Mouse (Mus musculus): ENCODE results near the gene Nhlrc3. TPM values are rescaled to one million over a fixed set of nuclear protein-coding genes. Genes with fewer than 3 reads are reported as not detected.
A peak's percentile ranks its signal among the peaks of the same experiment; 100 is the strongest.

Nhlrc3 gene
- polyA plus RNA-seq (2015; fragmentation: Nextera tagmentation; extraction: Ambion mirVana), result 9.3 and 11.6 TPM in 2 replicates

- peak; percentile 99 for ATAC-seq (replicated peaks)
- WGBS, result under 1% methylated on average over 51 of the region's 52 CpGs
- peak within 1 kb of the TSS; percentile 93 for H3K27ac ChIP-seq
- peaks cover 46% of the 10 kb centered on the region for H3K4me1 ChIP-seq
- no peaks in the 10 kb centered on the region for H3K9me3 ChIP-seq
- peak within 1 kb of the TSS; percentile 90 for H3K9ac ChIP-seq
- H3K4me2 ChIP-seq, result peak within 1 kb of the TSS; percentile 84
- H3K4me3 ChIP-seq, result peak within 1 kb of the TSS; percentile 75
- H3K27me3 ChIP-seq (replicated peaks), result no peaks in the 10 kb centered on the region
- peaks cover 5% of the 10 kb centered on the region; the same call in 1 of the 2 replicates for H3K36me3 ChIP-seq (replicated peaks)
Measured at GRCm38 (mm10) chr3:53463046-53463764, at the start of gene Nhlrc3, which contains the start of gene Proser1. TSS of gene Nhlrc3 (minus strand) at chr3:53463332. TSS of gene Proser1 (plus strand) at chr3:53463666.

GRCm38 (mm10) chr3:53502428-53502827 is 39.3 kb upstream of the Nhlrc3 start:
- Histone ChIP-seq H3K4me3 (no peak overlapping the region), H3K4me2 (no peak overlapping the region), H3K27ac (no peak overlapping the region), H3K36me3 (replicated peaks) (no peaks in the 10 kb centered on the region), H3K27me3 (replicated peaks) (no peaks in the 10 kb centered on the region), H3K4me1 (no peaks in the 10 kb centered on the region), H3K9me3 (no peaks in the 10 kb centered on the region), H3K9ac (no peak overlapping the region)
- ATAC-seq (replicated peaks), result peak; percentile 67; the same call in 1 of the 2 replicates
- WGBS, result 74% methylated on average over 6 of the region's 6 CpGs

GRCm38 (mm10) chr3:53498351-53498905 is 35.3 kb upstream of the Nhlrc3 start:
- Histone ChIP-seq H3K27me3 (replicated peaks) (no peaks in the 10 kb centered on the region), H3K9me3 (no peaks in the 10 kb centered on the region), H3K9ac (no peak overlapping the region), H3K36me3 (replicated peaks) (no peaks in the 10 kb centered on the region), H3K4me2 (no peak overlapping the region), H3K4me1 (no peaks in the 10 kb centered on the region), H3K4me3 (no peak overlapping the region), H3K27ac (no peak overlapping the region)
- no peak for ATAC-seq (replicated peaks)
- WGBS, result 84% methylated on average over 6 of the region's 6 CpGs

GRCm38 (mm10) chr3:53488353-53488752 is 25.2 kb upstream of the Nhlrc3 start, which contains the start of gene Stoml3:
TSS of gene Stoml3 (plus strand) at chr3:53488653.
- H3K4me2 ChIP-seq, result no peak within 1 kb of the TSS
- WGBS, result 82% methylated on average over 6 of the region's 6 CpGs
- H3K27me3 ChIP-seq (replicated peaks), result no peaks in the 10 kb centered on the region
- H3K9ac ChIP-seq, result no peak within 1 kb of the TSS
- H3K4me3 ChIP-seq, result no peak within 1 kb of the TSS
- no peaks in the 10 kb centered on the region for H3K4me1 ChIP-seq
- ATAC-seq (replicated peaks), result no peak
- H3K27ac ChIP-seq, result no peak within 1 kb of the TSS
- no peaks in the 10 kb centered on the region for H3K9me3 ChIP-seq
- no peaks in the 10 kb centered on the region for H3K36me3 ChIP-seq (replicated peaks)

GRCm38 (mm10) chr3:53486996-53487576 is 24.0 kb upstream of the Nhlrc3 start:
- no peak overlapping the region for H3K4me2 ChIP-seq
- H3K27me3 ChIP-seq (replicated peaks), result no peaks in the 10 kb centered on the region
- H3K4me1 ChIP-seq, result no peaks in the 10 kb centered on the region
- no peak overlapping the region for H3K9ac ChIP-seq
- no peak for ATAC-seq (replicated peaks)
- WGBS, result 80% methylated on average over 9 of the region's 9 CpGs
- H3K27ac ChIP-seq, result no peak overlapping the region
- H3K9me3 ChIP-seq, result no peaks in the 10 kb centered on the region
- H3K36me3 ChIP-seq (replicated peaks), result 0 out of 2 replicates have a peak, but pooled peaks cover 5% of the 10 kb centered on the region
- H3K4me3 ChIP-seq, result no peak overlapping the region

GRCm38 (mm10) chr3:53486561-53486960 is 23.4 kb upstream of the Nhlrc3 start:
- H3K36me3 ChIP-seq (replicated peaks), result 0 out of 2 replicates have a peak, but pooled peaks cover 8% of the 10 kb centered on the region
- no peak for ATAC-seq (replicated peaks)
- WGBS, result 88% methylated on average over 10 of the region's 10 CpGs

GRCm38 (mm10) chr3:53483414-53484059 is 20.4 kb upstream of the Nhlrc3 start:
- no peak overlapping the region for H3K27ac ChIP-seq
- no peak overlapping the region for H3K4me3 ChIP-seq
- 92% methylated on average over 8 of the region's 8 CpGs for WGBS
- H3K36me3 ChIP-seq (replicated peaks), result peaks cover 26% of the 10 kb centered on the region; the same call in 1 of the 2 replicates
- H3K9me3 ChIP-seq, result no peaks in the 10 kb centered on the region
- H3K4me2 ChIP-seq, result no peak overlapping the region
- H3K27me3 ChIP-seq (replicated peaks), result no peaks in the 10 kb centered on the region
- no peak for ATAC-seq (replicated peaks)
- no peaks in the 10 kb centered on the region for H3K4me1 ChIP-seq
- no peak overlapping the region for H3K9ac ChIP-seq

More at GRCm38 (mm10) chr3:53486561-53486960, 23.4 kb upstream of the Nhlrc3 start:
- no peak overlapping the region for H3K4me3 ChIP-seq
- no peaks in the 10 kb centered on the region for H3K4me1 ChIP-seq
- H3K27ac ChIP-seq, result no peak overlapping the region
- no peak overlapping the region for H3K4me2 ChIP-seq
- H3K9ac ChIP-seq, result no peak overlapping the region
- H3K9me3 ChIP-seq, result no peaks in the 10 kb centered on the region
- no peaks in the 10 kb centered on the region for H3K27me3 ChIP-seq (replicated peaks)

GRCm38 (mm10) chr3:53478419-53479046 is 15.4 kb upstream of the Nhlrc3 start:
- Histone ChIP-seq H3K4me2 (no peak overlapping the region), H3K9ac (no peak overlapping the region), H3K36me3 (replicated peaks) (peaks cover 60% of the 10 kb centered on the region), H3K27ac (no peak overlapping the region), H3K9me3 (no peaks in the 10 kb centered on the region), H3K27me3 (replicated peaks) (no peaks in the 10 kb centered on the region), H3K4me3 (no peak overlapping the region), H3K4me1 (no peaks in the 10 kb centered on the region)
- WGBS, result 96% methylated on average over 30 of the region's 30 CpGs
- ATAC-seq (replicated peaks), result peak; percentile 40; the same call in 1 of the 2 replicates

GRCm38 (mm10) chr3:53477468-53477867 is 14.3 kb upstream of the Nhlrc3 start:
- Histone ChIP-seq H3K36me3 (replicated peaks) (peaks cover 68% of the 10 kb centered on the region), H3K4me2 (no peak overlapping the region), H3K9ac (no peak overlapping the region), H3K27ac (no peak overlapping the region), H3K4me1 (no peaks in the 10 kb centered on the region), H3K27me3 (replicated peaks) (no peaks in the 10 kb centered on the region), H3K4me3 (no peak overlapping the region), H3K9me3 (no peaks in the 10 kb centered on the region)
- no peak for ATAC-seq (replicated peaks)
- WGBS, result 86% methylated on average over 17 of the region's 17 CpGs

GRCm38 (mm10) chr3:53475889-53476288 is 12.8 kb upstream of the Nhlrc3 start:
- H3K27ac ChIP-seq, result no peak overlapping the region
- H3K4me3 ChIP-seq, result no peak overlapping the region
- H3K27me3 ChIP-seq (replicated peaks), result no peaks in the 10 kb centered on the region
- ATAC-seq (replicated peaks), result 0 out of 2 replicates have a peak, but pooled peaks have one; percentile 41
- 55% methylated on average over 6 of the region's 6 CpGs for WGBS
- H3K36me3 ChIP-seq (replicated peaks), result peaks cover 74% of the 10 kb centered on the region
- no peaks in the 10 kb centered on the region for H3K4me1 ChIP-seq
- no peak overlapping the region for H3K9ac ChIP-seq
- H3K4me2 ChIP-seq, result no peak overlapping the region
- no peaks in the 10 kb centered on the region for H3K9me3 ChIP-seq

GRCm38 (mm10) chr3:53474179-53474578 is 11.0 kb upstream of the Nhlrc3 start:
- no peak overlapping the region for H3K4me3 ChIP-seq
- H3K27me3 ChIP-seq (replicated peaks), result no peaks in the 10 kb centered on the region
- H3K4me1 ChIP-seq, result peaks cover 2% of the 10 kb centered on the region; the same call in 1 of the 2 replicates
- 82% methylated on average over 4 of the region's 4 CpGs for WGBS
- H3K9ac ChIP-seq, result no peak overlapping the region
- no peak for ATAC-seq (replicated peaks)
- no peak overlapping the region for H3K27ac ChIP-seq
- H3K4me2 ChIP-seq, result no peak overlapping the region
- H3K36me3 ChIP-seq (replicated peaks), result peaks cover 67% of the 10 kb centered on the region
- no peaks in the 10 kb centered on the region for H3K9me3 ChIP-seq

All from midbrain, embryonic 15.5 days (tissue).